Mouse (Mus musculus) myocyte (in vitro differentiated cells): ENCODE data around the gene Cdh8.

Experiments used
- CEBPB ChIP-seq: IDR thresholded peaks from 2 replicates; pipeline ENCODE4 v1.6.1; 2011; ENCODE audit warnings: mild to moderate bottlenecking, moderate library complexity; ENCODE audit not compliant: poor library complexity, insufficient read depth, severe bottlenecking
- MYOD1 ChIP-seq, 3 experiments: IDR thresholded peaks; one replicate each; pipeline ENCODE4 v1.6.1; 2011; ENCODE audit warnings: control low read depth in 2 of 3, low read depth in 2 of 3, mild to moderate bottlenecking in 2 of 3, moderate library complexity in 1 of 3; ENCODE audit not compliant: insufficient read length in 2 of 3, control insufficient read depth in 1 of 3
- MYOG ChIP-seq, 3 experiments: IDR thresholded peaks; one replicate each; pipeline ENCODE4 v1.6.1; 2011; ENCODE audit warnings: control low read depth in 2 of 3, low read depth in 2 of 3, mild to moderate bottlenecking in 2 of 3; ENCODE audit not compliant: insufficient read length in 2 of 3, control insufficient read depth in 1 of 3, insufficient read depth in 1 of 3
- POLR2A ChIP-seq: IDR thresholded peaks from one replicate; pipeline ENCODE4 v1.6.1; 2011; ENCODE audit warnings: low read depth, mild to moderate bottlenecking, control low read depth, moderate library complexity; ENCODE audit not compliant: insufficient read length
- POLR2AphosphoS2 ChIP-seq: IDR thresholded peaks from one replicate; pipeline ENCODE4 v1.6.1; 2011; ENCODE audit warnings: low read depth, control low read depth; ENCODE audit not compliant: insufficient read length

DNA sequence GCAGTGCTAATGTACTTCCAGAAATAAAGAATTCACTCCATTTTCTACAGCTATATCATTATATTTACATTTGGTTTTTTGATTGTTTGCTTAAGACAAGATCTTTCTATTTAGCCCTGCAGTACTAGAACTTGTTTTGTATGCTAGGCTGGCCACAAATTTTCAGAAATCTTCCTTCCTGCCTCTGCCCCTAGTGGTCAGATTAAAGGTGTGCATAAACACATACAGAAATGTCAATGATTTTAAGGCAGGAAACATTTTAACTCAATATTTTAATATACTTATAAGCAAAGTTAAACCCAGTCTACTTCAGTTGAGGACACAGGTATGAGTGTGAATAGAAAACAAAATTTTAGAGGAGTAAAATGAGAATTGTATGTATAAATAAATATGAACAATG, 364.9 kb downstream of the Cdh8 start:
- TF ChIP-seq POLR2A, result no peak
- no peak for TF ChIP-seq MYOG (IDR thresholded peaks at IDR 0.05; ENCODE audit: control insufficient read depth in 1 of 3, insufficient read depth in 1 of 3, insufficient read length in 2 of 3, low read depth in 2 of 3)
- TF ChIP-seq MYOD1 (IDR thresholded peaks at IDR 0.05; ENCODE audit: control insufficient read depth in 1 of 3, insufficient read length in 2 of 3, low read depth in 2 of 3), result no peak
- TF ChIP-seq CEBPB, result no peak
- no peak for TF ChIP-seq POLR2AphosphoS2
